In the genomic region with DNA sequence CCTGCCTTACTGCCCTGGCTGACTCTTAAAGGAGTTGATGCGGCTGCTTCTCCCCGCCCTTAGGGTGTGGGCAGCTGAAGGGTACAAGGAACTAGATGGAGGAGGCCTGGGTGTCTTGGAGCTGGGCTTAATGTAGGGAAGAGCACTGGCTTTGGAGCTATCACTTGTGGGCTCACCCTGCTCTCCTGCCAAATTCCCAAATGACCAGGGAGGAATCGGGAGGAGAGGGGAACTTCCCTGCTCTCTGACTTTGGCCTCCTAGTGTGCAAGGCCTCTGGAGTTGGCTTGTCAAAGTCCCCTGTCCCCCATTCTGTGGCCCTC, we compare ENCODE assay signal across 8 mouse cellular contexts. TPM values are rescaled to one million over a fixed set of nuclear protein-coding genes. Genes with fewer than 3 reads are reported as not detected.
DNase-seq lines count a peak whose midpoint lies in the region; ATAC-seq and TF ChIP-seq lines count a peak whose summit lies in the region.

No protein-coding gene starts in this region.

- intact Hi-C loops in left cerebral cortex, postnatal 25 days (cut with DNase I): no loop called here

- ATAC-seq in embryonic facial prominence, embryonic 12.5 days (ENCODE audit: insufficient number of reproducible peaks, insufficient read depth, low FRiP score, low TSS enrichment): no peak
- ATAC-seq in intestine, embryonic 15.5 days: no peak
- ATAC-seq in midbrain, embryonic 14.5 days (ENCODE audit: low FRiP score, low TSS enrichment): no peak

- H3K27me3 ChIP-seq in kidney, adult 2 months (replicated peaks; ENCODE audit: control insufficient read depth, insufficient read depth, low read length): no peaks in the 10 kb centered on the region
- H3K27me3 ChIP-seq in embryonic facial prominence, embryonic 12.5 days: no peaks in the 10 kb centered on the region
- H3K27me3 ChIP-seq in intestine, embryonic 15.5 days (replicated peaks): peaks cover 40% of the 10 kb centered on the region
- no peaks in the 10 kb centered on the region for H3K27me3 ChIP-seq in midbrain, embryonic 14.5 days (ENCODE audit: control insufficient read depth, insufficient read depth, low read length)

- H3K4me1 ChIP-seq in kidney, adult 2 months (ENCODE audit: control insufficient read depth, insufficient read depth, low read length): peaks cover 24% of the 10 kb centered on the region; the same call in 1 of the 2 replicates
- peaks cover 18% of the 10 kb centered on the region for H3K4me1 ChIP-seq in embryonic facial prominence, embryonic 12.5 days
- H3K4me1 ChIP-seq in intestine, embryonic 15.5 days (replicated peaks): peaks cover 10% of the 10 kb centered on the region
- H3K4me1 ChIP-seq in midbrain, embryonic 14.5 days (ENCODE audit: control insufficient read depth, insufficient read depth, low read length): peaks cover 14% of the 10 kb centered on the region

- peak overlapping the region; percentile 67 for H3K4me2 ChIP-seq in embryonic facial prominence, embryonic 12.5 days (replicated peaks)
- peak overlapping the region; percentile 71 for H3K4me2 ChIP-seq in intestine, embryonic 15.5 days (replicated peaks)
- H3K4me2 ChIP-seq in midbrain, embryonic 14.5 days (ENCODE audit: low read length): peak overlapping the region; percentile 89

- 11% methylated on average over 3 of the region's 3 CpGs for WGBS in kidney, adult 2 months
- WGBS in embryonic facial prominence, embryonic 12.5 days: 2% methylated on average over 3 of the region's 3 CpGs
- 21% methylated on average over 3 of the region's 3 CpGs for WGBS in intestine, embryonic 15.5 days
- 2% methylated on average over 3 of the region's 3 CpGs for WGBS in midbrain, embryonic 14.5 days

- H3K9ac ChIP-seq in embryonic facial prominence, embryonic 12.5 days: peak overlapping the region; percentile 73
- peak overlapping the region; percentile 56 for H3K9ac ChIP-seq in intestine, embryonic 15.5 days
- H3K9ac ChIP-seq in midbrain, embryonic 14.5 days (replicated peaks; ENCODE audit: low read length): peak overlapping the region; percentile 92

- no peak for TF ChIP-seq CTCF in kidney, adult 2 months (conservative IDR thresholded peaks at IDR 0.05; ENCODE audit: insufficient read depth, insufficient read length, low read depth, low read length)

- peak overlapping the region; percentile 91 for H3K27ac ChIP-seq in kidney, adult 2 months (ENCODE audit: insufficient read depth, low read depth, low read length)
- peak overlapping the region; percentile 72 for H3K27ac ChIP-seq in embryonic facial prominence, embryonic 12.5 days
- peak overlapping the region; percentile 68 for H3K27ac ChIP-seq in intestine, embryonic 15.5 days
- peak overlapping the region; percentile 76 for H3K27ac ChIP-seq in midbrain, embryonic 14.5 days (replicated peaks; ENCODE audit: low read depth, low read length)

- TF ChIP-seq POLR2A in kidney, adult 2 months (IDR thresholded peaks at IDR 0.05; ENCODE audit: low read depth, low read length): no peak

- no peaks in the 10 kb centered on the region for H3K9me3 ChIP-seq in embryonic facial prominence, embryonic 12.5 days
- H3K9me3 ChIP-seq in intestine, embryonic 15.5 days: no peaks in the 10 kb centered on the region
- H3K9me3 ChIP-seq in midbrain, embryonic 14.5 days (ENCODE audit: control insufficient read depth, low read length): no peaks in the 10 kb centered on the region

- DNase-seq in kidney, adult 2 months: no peak
- no peak for DNase-seq in kidney, postnatal 14 days
- DNase-seq in midbrain, embryonic 14.5 days: no peak
- DNase-seq in ovary, postnatal 36 days (ENCODE audit: low spot score): no peak
- DNase-seq in left cerebral cortex, postnatal 25 days (ENCODE audit: low spot score in 2 of 2): no peak
- DNase-seq in spleen, postnatal 14 days (ENCODE audit: low spot score in 2 of 2): no peak

- H3K36me3 ChIP-seq in kidney, adult 2 months (ENCODE audit: control insufficient read depth, insufficient read depth, low read length): no peaks in the 10 kb centered on the region
- H3K36me3 ChIP-seq in embryonic facial prominence, embryonic 12.5 days: peaks cover 16% of the 10 kb centered on the region
- no peaks in the 10 kb centered on the region; the same call in 1 of the 2 replicates for H3K36me3 ChIP-seq in intestine, embryonic 15.5 days
- peaks cover 36% of the 10 kb centered on the region for H3K36me3 ChIP-seq in midbrain, embryonic 14.5 days (ENCODE audit: control insufficient read depth, insufficient read depth, low read length)

- H3K4me3 ChIP-seq in kidney, adult 2 months (ENCODE audit: insufficient read depth, low read depth, low read length): peak overlapping the region; percentile 66
- H3K4me3 ChIP-seq in embryonic facial prominence, embryonic 12.5 days: peak overlapping the region; percentile 70
- peak overlapping the region; percentile 57 for H3K4me3 ChIP-seq in intestine, embryonic 15.5 days (replicated peaks)
- H3K4me3 ChIP-seq in midbrain, embryonic 14.5 days (replicated peaks; ENCODE audit: low read depth, low read length): peak overlapping the region; percentile 84

RNA-seq across cellular contexts. Expression of a gene that starts 0.7 kb away (rescaled TPM):
- polyA plus RNA-seq in kidney, adult 2 months (2012; rRNA removed): 163 and 184 TPM in 2 replicates
- 56.1 and 58.9 TPM in 2 replicates for polyA plus RNA-seq in embryonic facial prominence, embryonic 12.5 days (2016; fragmentation: Nextera tagmentation; extraction: Ambion mirVana)
- polyA plus RNA-seq in intestine, embryonic 15.5 days (2015; fragmentation: Nextera tagmentation; extraction: Ambion mirVana): 28.7 and 31.0 TPM in 2 replicates
- polyA plus RNA-seq in midbrain, embryonic 14.5 days (2014; fragmentation: Nextera tagmentation; extraction: Ambion mirVana): 120 and 154 TPM in 2 replicates
- 100 to 1,000 TPM; 317 to 361 TPM for total RNA-seq in left cerebral cortex, postnatal 25 days (2021)

RNA-seq across cellular contexts. Expression of a gene that starts 22.9 kb away (rescaled TPM):
- polyA plus RNA-seq in kidney, adult 2 months (2012; rRNA removed): 270 and 419 TPM in 2 replicates
- polyA plus RNA-seq in embryonic facial prominence, embryonic 12.5 days (2016; fragmentation: Nextera tagmentation; extraction: Ambion mirVana): 1.6 and 2.1 TPM in 2 replicates
- 2.6 and 3.1 TPM in 2 replicates for polyA plus RNA-seq in intestine, embryonic 15.5 days (2015; fragmentation: Nextera tagmentation; extraction: Ambion mirVana)
- polyA plus RNA-seq in midbrain, embryonic 14.5 days (2014; fragmentation: Nextera tagmentation; extraction: Ambion mirVana): 4.7 and 6.6 TPM in 2 replicates
- total RNA-seq in left cerebral cortex, postnatal 25 days (2021): 10 to 100 TPM; 32.2 to 33.6 TPM

RNA-seq across cellular contexts. Expression of a gene that starts 23.4 kb away (rescaled TPM):
- 151 and 161 TPM in 2 replicates for polyA plus RNA-seq in kidney, adult 2 months (2012; rRNA removed)
- 10.1 and 11.9 TPM in 2 replicates for polyA plus RNA-seq in embryonic facial prominence, embryonic 12.5 days (2016; fragmentation: Nextera tagmentation; extraction: Ambion mirVana)
- 33.4 and 45.0 TPM in 2 replicates for polyA plus RNA-seq in intestine, embryonic 15.5 days (2015; fragmentation: Nextera tagmentation; extraction: Ambion mirVana)
- 11.8 and 15.2 TPM in 2 replicates for polyA plus RNA-seq in midbrain, embryonic 14.5 days (2014; fragmentation: Nextera tagmentation; extraction: Ambion mirVana)
- total RNA-seq in left cerebral cortex, postnatal 25 days (2021): 10 to 100 TPM; 33.3 to 33.4 TPM

RNA-seq across cellular contexts. Expression of a gene that starts 33.4 kb away (rescaled TPM):
- 0.41 and 0.48 TPM in 2 replicates for polyA plus RNA-seq in kidney, adult 2 months (2012; rRNA removed)
- polyA plus RNA-seq in embryonic facial prominence, embryonic 12.5 days (2016; fragmentation: Nextera tagmentation; extraction: Ambion mirVana): not detected in 2 replicates
- polyA plus RNA-seq in intestine, embryonic 15.5 days (2015; fragmentation: Nextera tagmentation; extraction: Ambion mirVana): not detected in 2 replicates
- not detected in 2 replicates for polyA plus RNA-seq in midbrain, embryonic 14.5 days (2014; fragmentation: Nextera tagmentation; extraction: Ambion mirVana)
- not detected for total RNA-seq in left cerebral cortex, postnatal 25 days (2021)

RNA-seq across cellular contexts. Expression of a gene that starts 39.3 kb away (rescaled TPM):
- 2.7 and 5.7 TPM in 2 replicates for polyA plus RNA-seq in kidney, adult 2 months (2012; rRNA removed)
- polyA plus RNA-seq in embryonic facial prominence, embryonic 12.5 days (2016; fragmentation: Nextera tagmentation; extraction: Ambion mirVana): 0.66 and 1.4 TPM in 2 replicates
- polyA plus RNA-seq in intestine, embryonic 15.5 days (2015; fragmentation: Nextera tagmentation; extraction: Ambion mirVana): 0.39 and 0.54 TPM in 2 replicates
- 0.26 and 0.43 TPM in 2 replicates for polyA plus RNA-seq in midbrain, embryonic 14.5 days (2014; fragmentation: Nextera tagmentation; extraction: Ambion mirVana)
- 1 to 10 TPM in 1 of 2 experiments, not detected in 1; 1.4 TPM for total RNA-seq in left cerebral cortex, postnatal 25 days (2021)

Comparison
In these comparisons a context has a peak if more than half of its experiments do, and no peak if none do; other contexts are left out.
1. RNA of a gene that starts 22.9 kb away (polyA plus RNA-seq): 270 to 419 TPM in kidney, adult 2 months; 4.7 to 6.6 TPM in midbrain, embryonic 14.5 days, 2.6 to 3.1 TPM in intestine, embryonic 15.5 days and 1.6 to 2.1 TPM in embryonic facial prominence, embryonic 12.5 days; every median in the first group is over 10 times any median in the second.
2. Peak in every context shown above with its lines, with median percentiles within 50 percentile points of each other: H3K27ac ChIP-seq, H3K4me3 ChIP-seq, H3K4me2 ChIP-seq and H3K9ac ChIP-seq.